Mouse (Mus musculus): ENCODE data around the gene Cryaa.

DNA sequence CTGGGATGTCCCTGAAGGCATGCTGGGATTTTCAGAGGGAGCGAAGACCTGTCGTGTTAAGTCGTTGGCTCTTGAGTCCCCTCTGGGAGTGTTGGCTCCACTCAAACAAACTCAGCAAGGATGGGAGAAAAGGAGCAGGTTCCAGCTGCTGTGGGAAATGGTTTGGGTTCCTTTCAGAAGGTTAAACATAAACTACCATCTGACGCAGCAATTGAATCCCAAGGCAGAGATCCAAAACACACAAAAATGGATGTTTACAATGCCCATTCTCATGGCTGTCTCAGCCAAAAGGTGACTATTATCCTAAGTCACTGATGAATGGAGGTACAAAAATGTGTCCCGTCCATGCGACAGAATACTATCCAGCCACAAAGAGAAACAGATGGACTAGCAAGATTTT is 44.6 kb upstream of the Cryaa start:
- TF ChIP-seq POLR2A (IDR thresholded peaks at IDR 0.05; ENCODE audit: insufficient read depth, low read depth, low read length) (no peak), EP300 (IDR thresholded peaks at IDR 0.05; ENCODE audit: insufficient read depth, low read depth, low read length) (no peak), CTCF (IDR thresholded peaks at IDR 0.05) (no peak)

Measured in heart, adult 2 months (tissue).